Mouse (Mus musculus) embryo, embryonic 11 days (tissue): ENCODE results near the gene Acer1.

Experiments used
- DNase-seq: peaks from one replicate; pipeline ENCODE4 v3.0.0-alpha.2; 2015

Gene Acer1

DNA sequence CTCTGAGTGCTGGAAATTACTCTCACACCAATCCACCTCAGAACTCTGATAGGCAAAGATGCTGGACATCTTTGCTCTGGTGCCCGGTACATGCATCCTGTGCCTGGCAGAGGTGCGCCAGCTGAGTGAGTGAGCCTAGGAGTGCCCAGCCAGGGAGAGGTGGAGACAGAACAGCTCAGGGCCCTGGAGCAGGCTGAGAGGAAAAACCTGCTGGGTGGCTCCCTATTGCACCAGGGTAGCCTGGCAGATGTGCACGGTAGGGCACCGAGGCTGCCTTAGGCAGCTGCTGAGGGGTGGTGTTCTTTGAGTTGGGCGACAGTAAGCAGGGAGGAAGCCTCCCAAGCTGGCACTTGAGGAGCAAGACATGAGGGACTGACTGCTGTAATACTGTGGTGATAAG is at the start of gene Acer1:
Acer1 (minus strand) TSS at position 114 of the 400 bp plus-strand sequence.
- no peak for DNase-seq

GRCm38 (mm10) chr17:57030931-57031660 is 49.2 kb upstream of the Acer1 start, which contains the start of gene Khsrp:
Khsrp (minus strand) TSS chr17:57031522.
- peak; percentile 76 for DNase-seq

- peak; percentile 12 for DNase-seq
These were observed 47.8 kb upstream of the Acer1 start for GRCm38 (mm10) chr17:57029691-57030090.

DNA sequence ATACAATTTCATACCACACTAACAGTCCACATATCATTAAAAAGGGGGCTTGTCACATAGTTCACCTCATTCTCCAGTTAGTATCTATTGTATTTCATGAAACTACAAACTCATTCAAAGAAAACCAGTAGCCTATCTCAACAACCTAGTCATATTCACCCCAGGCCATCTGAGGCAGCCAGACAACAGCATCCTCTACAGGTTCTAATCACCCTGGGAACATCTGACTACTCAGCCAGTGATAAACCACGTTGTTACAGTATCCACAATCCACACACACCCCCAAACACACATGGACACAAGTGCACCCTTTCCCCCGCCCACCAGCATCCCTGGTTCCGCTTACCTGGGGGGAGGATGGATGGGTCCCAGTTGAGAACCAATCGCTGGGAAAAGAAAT is 45.5 kb upstream of the Acer1 start:
- no peak for DNase-seq

- no peak for DNase-seq
These were observed 39.0 kb upstream of the Acer1 start for GRCm38 (mm10) chr17:57020960-57021359.

GRCm38 (mm10) chr17:57019693-57020092 is 37.8 kb upstream of the Acer1 start:
- no peak for DNase-seq

DNA sequence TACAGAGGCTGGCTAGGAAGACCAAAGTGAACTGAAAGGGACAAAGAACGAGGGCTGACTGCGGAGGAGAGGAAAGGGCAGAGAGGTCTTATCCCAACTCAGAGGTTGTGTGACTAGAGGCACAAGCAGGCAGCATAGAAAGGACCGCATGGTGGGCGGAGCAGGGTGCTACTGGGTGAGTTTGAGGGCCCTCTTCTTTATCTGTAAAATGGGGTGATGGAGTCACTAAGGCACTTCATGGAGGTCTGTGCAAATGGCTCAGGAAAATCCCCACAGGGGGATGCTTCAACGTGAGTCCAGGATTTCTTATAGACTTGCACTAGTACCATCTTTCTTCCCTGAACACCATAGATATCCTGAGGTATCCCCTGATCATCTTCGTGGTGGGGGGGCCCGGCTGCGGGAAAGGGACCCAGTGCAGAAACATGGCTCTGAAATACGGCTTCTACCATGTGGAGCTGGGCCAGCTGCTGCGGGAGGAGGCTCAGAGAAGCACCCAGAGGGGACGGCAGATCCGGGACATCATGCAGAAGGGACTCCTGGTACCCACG is 30.4 kb upstream of the Acer1 start:
- DNase-seq, result no peak

DNA sequence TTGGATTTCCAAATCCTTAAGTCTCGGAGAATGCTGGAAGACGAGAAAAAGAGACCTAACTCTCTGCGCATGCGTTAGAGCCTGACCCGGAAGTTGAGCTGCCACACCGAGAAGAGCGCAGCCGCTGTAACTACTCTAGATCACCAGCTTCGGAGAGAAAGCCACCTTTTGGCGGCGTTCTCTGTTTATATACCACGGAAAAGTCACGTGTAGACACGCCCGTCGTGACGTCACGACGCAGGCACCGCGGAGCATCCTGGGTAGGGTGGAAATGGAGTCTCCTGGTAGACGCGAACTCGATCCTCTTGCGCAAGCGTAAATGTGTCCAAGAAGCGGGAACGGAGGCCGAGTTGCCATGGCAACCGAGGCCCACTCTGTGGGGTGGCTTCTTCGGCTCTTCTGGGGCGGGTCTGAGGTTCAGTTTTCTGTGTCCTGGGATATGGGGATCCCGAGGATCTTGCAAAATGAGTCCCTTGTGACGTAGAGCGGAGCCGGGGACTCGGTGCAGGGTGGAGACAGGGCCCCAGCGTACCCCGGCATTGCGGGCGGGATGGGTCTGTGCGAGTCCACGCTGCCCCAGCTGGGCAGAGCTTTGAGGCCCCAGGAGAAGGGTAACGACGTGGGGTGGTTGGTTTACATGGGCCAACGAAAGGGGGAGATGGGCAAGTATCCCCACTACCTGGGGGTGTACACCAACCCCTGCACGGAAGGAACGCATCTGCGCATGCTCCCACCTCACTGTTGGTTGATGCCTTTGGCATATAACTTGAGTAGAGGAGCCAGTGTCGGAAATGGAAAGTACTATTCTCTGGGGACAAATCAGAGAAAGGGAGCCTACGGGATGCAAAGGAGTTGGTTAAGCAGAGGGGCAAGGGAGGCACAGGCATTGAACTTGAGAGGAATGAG is 29.6 kb upstream of the Acer1 start, which contains the start of the genes Gtf2f1 and Gm17949:
Gtf2f1 (minus strand) TSS at position 53 of the 906 bp plus-strand sequence.
Gm17949 (plus strand) TSS at position 234 of the 906 bp plus-strand sequence.
- DNase-seq, result peak; percentile 99

- DNase-seq, result no peak
These were observed 28.9 kb upstream of the Acer1 start for GRCm38 (mm10) chr17:57010911-57011235.

DNA sequence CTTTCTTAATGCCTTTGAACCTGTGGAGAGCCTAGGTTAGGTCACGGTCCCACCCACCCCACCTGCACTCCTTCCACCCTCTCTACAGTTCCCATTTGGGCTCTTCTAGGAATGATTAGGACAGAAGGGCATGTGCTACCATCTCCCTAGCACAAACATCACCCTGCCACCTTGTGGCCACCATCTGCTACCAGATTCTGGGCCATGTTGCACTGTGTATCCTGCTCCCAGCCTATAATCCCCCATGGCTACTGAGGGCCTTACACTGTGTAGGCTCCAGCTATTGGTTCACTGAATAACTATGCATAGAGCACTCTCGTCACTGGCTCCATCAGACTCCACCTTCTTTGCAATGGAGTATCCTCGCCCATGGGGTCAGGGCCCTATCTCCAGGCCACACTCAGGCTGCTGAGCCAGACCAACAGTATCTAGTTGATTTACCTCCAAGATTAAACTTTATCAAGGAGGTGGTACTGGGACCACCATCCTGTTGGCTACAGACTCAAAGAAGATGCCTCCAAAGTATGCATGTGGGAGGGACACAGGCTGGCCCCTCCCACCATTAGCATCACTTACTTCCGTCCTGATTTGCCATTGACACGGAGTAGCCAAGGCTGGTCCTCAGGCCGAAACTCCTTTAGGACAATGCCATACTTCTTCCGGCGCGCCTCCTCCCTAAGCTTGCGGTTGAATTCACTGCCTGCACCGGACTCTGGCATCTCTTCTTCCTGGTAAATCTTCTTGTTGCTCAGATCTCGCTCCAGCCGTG is 25.4 kb upstream of the Acer1 start:
- DNase-seq, result no peak

DNA sequence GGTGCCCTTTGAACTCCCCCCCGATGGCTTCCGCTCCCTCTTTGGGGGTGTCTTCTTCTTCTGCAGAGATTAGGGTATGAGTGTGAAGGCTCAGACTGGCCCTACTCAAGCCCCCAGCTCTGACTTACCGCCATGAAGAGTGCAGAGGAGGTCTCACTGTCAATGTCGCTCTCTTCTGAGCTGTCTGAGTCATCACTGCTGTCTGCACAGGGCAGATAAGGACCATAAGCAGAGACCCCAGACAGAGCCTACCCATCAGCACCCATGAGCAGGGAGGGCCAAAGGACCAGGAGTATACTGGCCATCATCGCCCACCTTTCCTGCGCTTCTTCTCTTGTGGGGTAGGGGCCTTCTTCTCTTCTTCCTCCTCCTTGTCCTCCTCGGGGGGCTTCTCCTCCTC is 22.1 kb upstream of the Acer1 start:
- no peak for DNase-seq

DNA sequence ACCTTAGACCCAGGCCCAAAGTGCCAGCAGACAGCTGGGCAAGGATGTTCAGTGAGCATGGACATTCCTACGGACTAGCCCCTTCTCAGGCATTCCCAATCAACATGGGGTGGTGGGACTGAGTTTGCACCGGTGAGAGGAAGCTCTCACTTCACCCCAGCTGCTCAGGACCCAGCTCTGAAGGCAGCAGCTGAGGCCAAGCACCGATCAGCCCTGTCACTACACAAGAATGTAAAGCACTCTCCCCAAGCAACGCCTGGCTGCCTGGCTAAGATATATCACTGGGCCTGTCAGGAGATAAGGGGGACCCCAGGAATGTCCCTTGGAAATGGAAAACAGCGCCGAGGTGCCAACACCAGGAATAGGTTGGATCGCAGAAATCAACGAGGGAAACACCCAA is 19.3 kb upstream of the Acer1 start:
- no peak for DNase-seq

- no peak for DNase-seq
These were observed 18.2 kb upstream of the Acer1 start, which contains the start of gene Pspn for GRCm38 (mm10) chr17:56999968-57000609. Pspn (minus strand) TSS chr17:57000018.

DNA sequence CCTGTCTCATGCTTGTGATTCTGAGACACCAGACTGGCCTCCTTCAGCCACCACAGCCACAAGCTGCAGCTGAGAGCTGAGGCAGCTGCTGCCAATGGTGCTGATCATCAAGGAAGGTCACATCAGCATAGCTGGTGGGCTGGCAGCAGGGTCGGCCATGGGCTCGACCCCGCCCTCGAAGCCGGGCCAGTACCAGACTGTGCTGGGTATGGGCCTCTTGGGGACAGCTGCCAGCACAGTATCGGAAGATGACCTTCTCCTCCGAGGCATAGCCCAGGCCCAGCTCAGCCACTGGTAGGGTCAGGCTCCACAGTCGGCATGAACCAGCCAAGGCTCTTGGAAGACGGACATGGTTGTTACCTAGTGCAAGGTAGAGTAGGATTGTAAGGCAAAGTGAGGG is 17.5 kb upstream of the Acer1 start:
- no peak for DNase-seq

- peak; percentile 97 for DNase-seq
These were observed 15.2 kb upstream of the Acer1 start, which contains the start of gene Alkbh7 for GRCm38 (mm10) chr17:56997029-56997667. Alkbh7 (plus strand) TSS chr17:56997339.

- DNase-seq, result no peak
These were observed 14.6 kb upstream of the Acer1 start for GRCm38 (mm10) chr17:56996506-56996905.

DNA sequence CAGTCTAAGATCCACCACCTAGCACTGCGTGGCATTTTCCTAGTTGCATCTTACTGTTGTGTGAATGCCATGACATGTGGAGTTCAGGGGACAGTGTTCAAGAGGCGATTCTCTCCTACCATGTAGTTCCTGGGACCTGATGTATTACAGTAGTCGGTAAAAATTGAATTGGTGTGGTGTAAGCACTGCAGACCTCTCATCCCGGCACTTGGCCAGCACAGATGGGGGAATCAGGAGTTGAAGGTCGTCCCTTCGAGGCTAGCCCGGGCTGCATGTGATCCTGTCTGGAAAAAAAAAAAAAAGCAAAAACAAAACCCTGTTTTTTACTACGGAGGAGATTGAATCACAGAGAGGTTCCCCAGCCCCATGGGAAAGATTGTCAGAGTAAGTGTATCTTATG is 13.1 kb upstream of the Acer1 start:
- DNase-seq, result no peak

DNA sequence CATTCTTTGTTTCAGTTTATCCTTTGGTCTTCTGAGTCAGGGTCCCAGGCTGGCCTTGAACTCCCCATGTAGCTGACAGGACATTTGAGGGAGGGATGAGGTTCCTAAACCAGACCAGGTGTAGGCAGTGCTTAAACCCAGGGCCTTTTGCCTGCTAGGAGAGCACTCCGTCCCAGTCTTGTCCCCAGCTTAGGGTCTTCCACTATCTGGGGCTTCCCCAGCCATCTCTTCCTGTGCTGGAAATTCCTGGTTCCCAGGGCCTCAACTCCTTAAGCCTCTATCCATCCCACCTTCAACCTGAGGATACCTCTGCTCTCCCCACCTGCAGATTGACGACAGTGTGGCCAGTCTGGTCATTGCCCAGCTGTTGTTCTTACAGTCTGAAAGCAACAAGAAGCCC is 9.0 kb upstream of the Acer1 start:
- no peak for DNase-seq

- peak; percentile 96 for DNase-seq
These were observed 8.3 kb upstream of the Acer1 start, which contains the start of gene Clpp for GRCm38 (mm10) chr17:56990115-56990746. Clpp (plus strand) TSS chr17:56990305.

- DNase-seq, result peak; percentile 91
These were observed 7.7 kb upstream of the Acer1 start for GRCm38 (mm10) chr17:56989467-56990114.
